Mouse (Mus musculus): ENCODE measurements around the gene Bri3. TPM values are rescaled to one million over a fixed set of nuclear protein-coding genes. Genes with fewer than 3 reads are reported as not detected.

Gene Bri3
- polyA plus RNA-seq, 1 experiment from 2014 or later, result 150 TPM

DNA sequence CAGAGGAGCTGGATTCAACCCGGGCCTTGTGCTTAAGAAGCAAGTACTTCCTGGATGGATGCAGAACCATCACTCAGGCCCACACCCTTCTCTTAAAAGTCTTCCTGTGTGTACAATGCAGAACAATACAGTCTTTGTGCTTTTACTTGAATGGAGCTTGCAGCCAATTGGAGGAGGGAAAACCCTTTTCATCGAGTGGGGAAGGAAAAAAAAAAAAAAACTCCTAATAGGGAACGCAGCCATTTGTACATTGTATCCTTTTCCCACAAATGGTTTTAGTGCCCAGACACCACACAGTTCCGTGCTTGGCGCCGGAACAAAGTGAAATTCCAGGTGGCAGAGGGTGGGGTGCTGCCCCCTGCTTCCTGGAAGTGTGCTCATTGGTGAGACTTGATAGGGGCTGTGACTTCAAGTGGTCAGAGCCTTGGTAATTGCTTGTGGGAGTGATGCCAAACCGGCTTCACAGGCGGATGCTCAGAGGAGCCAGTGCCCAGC is 235.5 kb downstream of the Bri3 start:
- no peak for ATAC-seq (ENCODE audit: low FRiP score)
- Histone ChIP-seq H3K9me3 (replicated peaks) (no peaks in the 10 kb centered on the region), H3K4me3 (no peak overlapping the region), H3K9ac (no peak overlapping the region), H3K36me3 (no peaks in the 10 kb centered on the region), H3K4me2 (replicated peaks) (no peak overlapping the region), H3K27ac (no peak overlapping the region), H3K27me3 (no peaks in the 10 kb centered on the region), H3K4me1 (peaks cover 19% of the 10 kb centered on the region; the same call in 1 of the 2 replicates)
- WGBS, result 28% methylated on average over 8 of the region's 8 CpGs

GRCm38 (mm10) chr5:144483659-144484375 is 239.6 kb downstream of the Bri3 start:
- Histone ChIP-seq H3K27me3 (no peaks in the 10 kb centered on the region), H3K9me3 (replicated peaks) (no peaks in the 10 kb centered on the region), H3K36me3 (no peaks in the 10 kb centered on the region), H3K4me1 (peaks cover 19% of the 10 kb centered on the region; the same call in 1 of the 2 replicates), H3K4me3 (no peak overlapping the region), H3K9ac (no peak overlapping the region), H3K4me2 (replicated peaks) (no peak overlapping the region), H3K27ac (peak overlapping the region; percentile 30; the same call in 1 of the 2 replicates)
- WGBS, result 46% methylated on average over 16 of the region's 16 CpGs
- ATAC-seq (ENCODE audit: low FRiP score), result 0 out of 2 replicates have a peak, but pooled peaks have one; percentile 13

DNA sequence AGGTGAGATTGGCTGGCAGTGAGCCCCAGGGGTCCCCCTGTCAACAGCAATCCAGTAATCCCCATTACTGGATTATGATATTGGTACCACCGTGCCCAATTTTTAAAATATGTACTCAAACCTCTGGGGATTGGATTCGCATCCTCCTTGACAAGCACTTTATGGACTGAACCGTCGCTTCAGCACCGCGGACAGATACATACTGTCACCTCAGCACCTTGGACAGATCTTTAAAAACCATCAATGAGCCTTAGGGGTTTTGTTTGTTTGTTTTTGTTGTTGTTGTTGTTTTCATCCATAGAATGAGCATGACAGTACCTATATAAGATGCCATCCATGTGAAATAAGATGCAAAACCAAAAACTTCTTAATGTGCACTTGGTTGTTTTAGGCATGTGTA is 247.1 kb downstream of the Bri3 start:
- H3K9ac ChIP-seq, result no peak overlapping the region

More for the DNA sequence above, 247.1 kb downstream of the Bri3 start:
- Histone ChIP-seq H3K36me3 (no peaks in the 10 kb centered on the region), H3K27me3 (peaks cover 4% of the 10 kb centered on the region; the same call in 1 of the 2 replicates), H3K4me1 (no peaks in the 10 kb centered on the region), H3K27ac (no peak overlapping the region), H3K9me3 (replicated peaks) (no peaks in the 10 kb centered on the region), H3K4me3 (no peak overlapping the region), H3K4me2 (replicated peaks) (no peak overlapping the region)
- no peak for ATAC-seq (ENCODE audit: low FRiP score)
- WGBS, result 18% methylated on average over 6 of the region's 6 CpGs

Other genes starting within 250 kb of the Bri3 start
- gene Ccz1, start 229.6 kb upstream of the Bri3 start, polyA plus RNA-seq (2016; fragmentation: Nextera tagmentation; extraction: Ambion mirVana), result 99.4 and 108 TPM in 2 replicates
- not detected in 2 replicates for gene Ocm, start 217.8 kb upstream of the Bri3 start, polyA plus RNA-seq (2016; fragmentation: Nextera tagmentation; extraction: Ambion mirVana)
- 8.5 and 10.1 TPM in 2 replicates for gene Lmtk2, start 144.0 kb upstream of the Bri3 start, polyA plus RNA-seq (2016; fragmentation: Nextera tagmentation; extraction: Ambion mirVana)
- gene Bhlha15, start 54.2 kb upstream of the Bri3 start, polyA plus RNA-seq (2016; fragmentation: Nextera tagmentation; extraction: Ambion mirVana), result 0.08 TPM in 2 replicates
- gene Tecpr1, start 20.8 kb upstream of the Bri3 start, polyA plus RNA-seq (2016; fragmentation: Nextera tagmentation; extraction: Ambion mirVana), result 35.9 and 36.6 TPM in 2 replicates
- 5.0 and 5.6 TPM in 2 replicates for gene Baiap2l1, start 113.7 kb downstream of the Bri3 start, polyA plus RNA-seq (2016; fragmentation: Nextera tagmentation; extraction: Ambion mirVana)